Mouse (Mus musculus) cerebellum, postnatal 25 days (tissue): ENCODE data around the gene Dcdc2a.

Experiments used
- DNase-seq, 2 experiments: peaks; one replicate each; pipeline ENCODE4 v3.0.0; 2021; ENCODE audit warnings: mixed read lengths in 2 of 2

Dcdc2a gene

DNA sequence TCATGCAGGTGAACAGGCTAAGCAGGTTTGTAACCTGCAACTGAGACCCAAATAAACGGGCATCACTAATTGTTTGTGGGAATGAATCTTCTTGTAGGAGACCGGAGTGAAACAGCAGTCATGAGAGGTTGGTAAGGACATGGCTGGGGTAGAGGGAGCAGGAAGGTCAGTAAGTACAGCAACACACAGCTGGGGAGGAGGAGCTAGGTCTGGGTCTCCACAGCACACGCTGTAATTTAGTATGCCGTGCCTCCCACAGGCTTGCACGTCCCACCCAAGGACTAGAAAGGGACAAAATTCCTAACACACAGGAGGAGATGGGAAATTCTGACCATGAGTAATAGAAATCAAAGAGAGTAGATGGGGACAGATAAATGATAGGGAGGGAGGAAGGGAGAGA is 42.8 kb downstream of the Dcdc2a start:
- no peak for DNase-seq

DNA sequence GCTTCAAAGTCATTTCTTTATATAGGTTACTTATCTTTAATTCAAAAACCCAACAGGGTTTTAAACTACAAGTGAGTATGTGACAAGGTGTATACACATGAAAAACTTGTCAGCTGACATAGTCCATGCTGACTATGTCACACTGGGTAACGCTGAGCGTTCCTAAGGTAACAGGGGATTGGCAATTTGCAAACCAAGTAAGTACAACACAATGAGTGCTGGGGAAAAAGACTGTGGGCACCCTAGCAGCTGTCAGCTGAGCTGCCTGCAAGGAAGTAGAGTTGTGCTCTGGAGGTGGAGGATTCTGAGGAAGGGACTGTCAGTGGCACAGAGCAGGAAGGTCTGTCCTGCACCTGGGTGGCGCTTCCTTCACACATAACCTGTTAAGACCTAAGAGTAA is 43.7 kb downstream of the Dcdc2a start:
- no peak for DNase-seq

DNA sequence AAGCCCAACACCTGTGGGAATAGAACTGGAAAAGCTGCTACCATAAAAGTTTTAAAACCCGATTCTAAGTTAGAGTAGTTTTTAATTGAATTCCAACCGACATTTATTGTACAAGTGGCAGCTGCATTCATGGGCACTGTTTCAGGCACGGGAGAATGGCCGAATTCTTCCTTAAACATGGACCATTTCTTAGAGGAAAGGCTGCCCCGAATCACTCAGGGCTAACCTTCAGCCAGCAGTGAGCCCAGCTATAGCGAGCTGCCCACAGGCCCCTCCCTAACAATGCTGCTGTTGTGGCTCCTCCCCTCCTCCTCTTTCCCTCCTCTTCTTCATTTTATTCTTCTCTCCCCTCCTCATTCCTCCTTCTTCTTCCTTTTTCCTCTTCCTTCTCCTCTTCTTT is 44.8 kb downstream of the Dcdc2a start:
- no peak for DNase-seq

DNA sequence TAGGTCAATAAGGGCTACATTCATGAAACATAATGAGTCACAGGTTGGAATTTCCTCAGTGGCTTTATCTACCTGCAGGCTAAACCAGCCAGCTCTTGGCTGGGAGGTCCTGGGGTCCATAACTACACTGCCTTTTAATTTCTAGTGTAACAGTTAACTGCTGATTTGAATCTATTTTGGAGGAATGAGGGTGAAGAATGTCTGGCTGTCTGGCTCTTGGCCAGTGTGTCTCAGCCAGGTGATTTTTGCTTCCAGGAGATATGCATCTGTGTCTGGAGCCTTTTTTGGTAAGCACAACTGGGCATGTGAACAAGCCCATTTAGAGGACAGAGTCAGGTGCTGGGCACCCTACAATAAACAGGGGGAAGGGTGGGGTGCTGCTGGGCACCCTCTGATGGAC is 49.9 kb downstream of the Dcdc2a start:
- no peak for DNase-seq

DNA sequence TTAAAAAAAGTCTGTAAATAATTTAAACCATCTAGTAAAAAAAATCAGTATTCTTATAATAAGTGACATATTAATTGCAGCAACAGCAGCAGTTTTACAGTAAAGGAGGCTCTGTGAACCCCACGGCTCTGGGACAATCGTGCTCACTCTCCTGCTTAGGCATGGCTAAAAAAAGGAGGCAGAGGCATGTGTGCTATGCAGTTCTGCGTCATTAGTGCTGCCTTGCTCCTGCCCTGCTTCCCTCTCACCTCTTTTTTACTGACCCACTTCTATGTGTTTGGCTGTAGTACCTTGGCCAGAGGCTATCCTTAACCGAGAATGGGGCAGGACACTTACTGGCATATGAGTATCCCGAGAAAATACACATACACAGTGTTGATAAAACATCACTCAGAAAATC is 50.9 kb downstream of the Dcdc2a start:
- no peak for DNase-seq

DNA sequence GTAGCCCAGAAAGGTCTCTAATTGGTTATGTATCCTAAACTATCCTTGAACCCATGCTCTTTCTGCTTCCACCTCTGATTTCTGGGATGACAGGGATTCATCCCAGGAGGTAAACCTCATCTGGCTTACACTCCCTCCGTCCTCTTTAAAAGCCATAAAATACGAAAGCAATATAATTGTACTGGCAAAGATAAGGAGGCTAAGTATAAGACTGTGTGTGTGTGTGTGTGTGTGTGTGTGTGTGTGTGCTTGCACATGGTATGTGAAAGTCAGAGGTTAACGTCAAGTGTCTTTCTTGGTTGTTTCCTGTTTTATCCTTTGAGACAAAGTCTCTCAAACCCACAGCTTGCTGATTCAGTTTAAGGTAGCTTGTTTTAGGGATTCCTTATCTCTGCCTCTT is 52.5 kb downstream of the Dcdc2a start:
- no peak for DNase-seq

DNA sequence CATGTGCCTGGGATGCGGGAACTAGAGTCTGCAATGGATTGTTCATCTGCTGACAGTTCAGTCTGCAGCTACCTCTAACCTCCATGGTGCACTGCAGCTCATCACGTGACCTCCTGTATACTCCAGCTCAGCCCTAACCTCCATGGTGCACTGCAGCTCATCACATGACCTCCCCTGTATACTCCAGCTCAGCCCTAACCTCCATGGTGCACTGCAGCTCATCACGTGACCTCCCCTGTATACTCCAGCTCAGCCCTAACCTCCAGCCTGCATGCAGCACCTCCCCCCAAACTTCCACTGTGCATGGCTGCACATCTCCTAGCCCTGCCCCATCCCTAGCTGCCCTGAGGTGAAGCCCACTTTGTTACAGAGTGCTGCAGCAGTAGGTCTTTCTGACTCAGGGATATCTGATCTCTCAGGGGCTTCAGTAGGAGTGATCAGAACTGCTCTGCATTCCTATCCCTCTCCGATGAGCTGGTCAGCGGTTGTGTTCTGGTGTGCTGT is 54.8 kb downstream of the Dcdc2a start:
- no peak for DNase-seq

DNA sequence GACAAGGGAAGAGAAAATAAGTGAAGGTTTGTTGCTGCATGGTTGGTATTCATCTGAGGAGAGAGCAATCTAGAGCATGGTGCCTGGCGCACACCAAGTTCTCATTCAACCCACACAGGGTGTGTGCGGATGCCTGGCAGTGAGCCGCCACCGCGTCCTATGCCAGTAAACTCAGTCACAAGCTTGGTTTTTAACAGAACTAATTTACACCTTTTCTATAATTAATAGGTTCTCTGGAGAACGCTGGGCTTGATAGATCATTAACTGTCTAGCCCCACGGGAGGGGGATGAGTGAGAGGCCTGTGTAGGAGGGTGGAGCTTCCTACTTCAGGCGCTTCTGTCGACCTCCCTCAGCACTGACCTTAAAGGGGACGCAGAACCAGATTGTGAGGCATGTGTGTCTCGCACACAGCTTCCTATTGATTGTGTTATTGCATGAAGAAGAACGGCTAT is 59.7 kb downstream of the Dcdc2a start:
- peak; percentile 52 to 57 for DNase-seq

DNA sequence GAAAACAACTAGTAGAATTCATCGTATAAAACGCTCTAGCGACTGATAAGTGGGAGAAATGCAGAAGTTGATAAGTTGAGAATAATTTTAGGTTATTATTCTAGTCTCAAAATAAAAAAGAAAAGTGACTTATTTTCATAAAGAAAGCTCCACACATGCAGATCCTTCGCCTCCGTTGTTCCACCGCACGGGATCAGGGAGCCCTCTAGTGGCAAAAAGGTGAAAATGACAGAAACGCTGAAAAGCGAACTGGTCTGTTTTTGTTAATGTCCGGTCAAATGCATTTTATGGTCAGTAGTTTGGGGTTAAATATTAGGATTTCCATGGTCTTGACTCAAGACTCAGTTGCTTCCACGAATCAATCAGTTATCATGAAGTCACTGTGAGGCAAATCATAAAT is 60.2 kb downstream of the Dcdc2a start:
- DNase-seq: peak; percentile 38 to 61

DNA sequence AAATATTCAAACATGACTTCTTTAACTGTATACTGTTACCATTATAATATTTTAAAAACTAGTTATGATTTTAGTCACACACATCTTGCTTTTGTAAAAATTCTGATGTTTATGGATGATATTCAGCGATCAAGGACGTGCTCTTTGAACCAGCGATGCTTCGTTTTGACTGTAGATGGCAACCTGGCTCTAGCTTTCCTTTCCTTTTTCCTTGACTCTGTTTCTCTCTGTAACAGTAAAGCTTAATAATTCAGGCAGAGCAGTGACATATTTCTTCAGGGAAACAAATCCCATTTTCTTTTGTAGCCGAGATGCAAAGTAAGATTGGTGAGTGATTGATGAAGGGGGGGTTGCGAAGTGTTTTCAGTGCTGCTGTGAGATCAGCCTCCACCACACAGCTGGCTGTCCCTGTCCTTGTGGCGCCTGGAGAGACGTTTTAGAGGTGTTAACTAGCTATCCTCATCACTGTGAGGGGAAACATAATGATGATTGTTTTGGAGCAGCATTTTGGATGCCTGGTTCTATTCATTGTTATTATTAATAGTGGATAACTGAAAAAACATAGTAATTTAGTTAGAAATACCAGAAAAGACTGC is 67.0 kb downstream of the Dcdc2a start:
- no peak for DNase-seq

DNA sequence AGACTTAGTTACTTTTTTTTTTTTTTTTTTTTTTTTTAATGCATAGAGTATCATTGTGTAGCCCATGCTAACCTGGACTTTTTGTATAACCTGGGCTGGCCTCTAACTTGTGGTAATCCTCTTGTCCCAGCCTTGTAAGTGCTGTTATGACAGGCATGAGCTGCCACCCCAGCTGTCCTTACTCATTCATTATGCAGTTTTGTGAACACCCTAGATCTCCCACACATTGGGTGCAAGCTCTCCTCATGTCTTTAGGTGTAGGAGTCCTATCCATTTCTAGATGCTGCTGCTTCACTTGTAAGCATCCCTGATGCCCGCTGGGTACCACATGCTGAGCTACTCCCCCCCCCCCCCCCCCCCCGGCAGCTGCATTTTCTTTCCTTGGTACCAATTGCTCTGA is 71.4 kb downstream of the Dcdc2a start:
- no peak for DNase-seq

DNA sequence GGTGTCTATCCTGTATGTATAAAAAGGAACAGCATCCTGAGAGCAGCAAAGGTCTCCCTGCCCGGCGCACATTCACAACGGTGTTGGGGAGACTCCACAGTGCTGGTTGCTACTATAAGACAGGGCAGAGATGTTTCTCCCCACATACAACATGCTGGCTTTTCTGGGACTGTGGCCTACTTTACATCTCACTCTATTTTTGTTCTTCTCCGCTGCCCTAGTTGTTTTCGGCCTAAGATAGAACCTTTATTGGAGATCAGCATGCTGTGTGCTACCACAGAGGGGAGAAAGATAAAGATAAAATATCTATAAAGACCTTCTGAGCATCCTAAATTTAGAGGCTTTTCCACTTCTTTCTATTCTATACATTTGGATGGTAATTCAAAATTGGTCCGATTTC is 72.0 kb downstream of the Dcdc2a start:
- no peak for DNase-seq

DNA sequence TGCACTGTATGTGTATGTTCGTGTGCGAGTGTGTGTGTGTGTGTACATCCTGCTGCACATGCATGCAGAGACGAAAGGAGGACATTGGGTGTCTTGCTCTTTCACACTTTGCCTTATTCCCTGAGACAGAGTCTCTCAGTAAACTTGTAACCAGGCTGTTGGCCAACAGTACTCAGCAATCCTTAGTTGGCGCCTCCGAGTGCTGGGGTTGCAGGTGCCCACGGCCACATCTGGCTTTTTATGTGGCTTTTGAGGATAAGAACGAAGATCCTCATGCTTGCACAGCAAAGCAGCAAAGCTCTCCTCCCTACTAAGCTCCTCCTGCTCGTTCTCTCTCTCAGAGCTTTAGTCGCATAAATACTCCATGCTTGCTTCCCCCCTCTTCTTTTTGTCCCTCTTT is 73.0 kb downstream of the Dcdc2a start:
- DNase-seq: no peak

DNA sequence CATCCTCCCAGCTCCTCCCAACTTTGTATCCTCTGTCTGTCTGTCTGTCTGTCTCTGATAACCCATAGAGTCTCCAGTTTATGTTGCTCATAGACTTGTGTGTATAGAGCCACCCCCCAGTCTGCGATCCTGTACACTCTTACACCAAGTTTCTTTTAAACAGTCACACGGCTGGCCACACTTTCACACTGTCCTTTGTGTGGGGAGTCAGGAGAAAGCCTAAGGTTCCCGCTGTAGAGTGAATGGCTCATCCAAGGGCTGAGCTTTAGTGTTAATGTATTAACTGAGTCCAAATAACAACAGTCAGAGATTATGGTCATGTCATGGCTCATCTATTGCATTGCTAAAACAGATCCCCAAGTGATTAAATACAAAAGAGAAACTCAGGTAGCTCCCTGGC is 87.3 kb downstream of the Dcdc2a start:
- no peak for DNase-seq

DNA sequence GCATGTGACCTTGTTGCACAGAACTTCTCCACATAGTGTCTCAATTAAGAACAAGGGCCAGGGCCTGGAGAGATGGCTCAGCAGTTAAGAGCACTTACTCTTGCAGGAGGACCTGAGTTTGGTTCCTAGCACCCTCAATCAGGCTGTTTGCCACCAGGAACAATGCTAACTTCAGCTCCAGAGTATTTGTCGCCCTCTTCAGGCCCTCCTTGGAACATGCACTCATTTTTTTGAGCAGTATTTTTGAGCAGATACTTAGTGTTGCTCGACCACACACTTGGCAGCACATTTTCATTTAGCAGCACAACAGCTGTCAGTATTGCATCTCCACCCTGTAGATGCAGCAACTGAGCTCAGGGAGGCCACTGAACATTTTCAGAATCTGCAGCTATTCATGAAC is 88.3 kb downstream of the Dcdc2a start:
- no peak for DNase-seq

DNA sequence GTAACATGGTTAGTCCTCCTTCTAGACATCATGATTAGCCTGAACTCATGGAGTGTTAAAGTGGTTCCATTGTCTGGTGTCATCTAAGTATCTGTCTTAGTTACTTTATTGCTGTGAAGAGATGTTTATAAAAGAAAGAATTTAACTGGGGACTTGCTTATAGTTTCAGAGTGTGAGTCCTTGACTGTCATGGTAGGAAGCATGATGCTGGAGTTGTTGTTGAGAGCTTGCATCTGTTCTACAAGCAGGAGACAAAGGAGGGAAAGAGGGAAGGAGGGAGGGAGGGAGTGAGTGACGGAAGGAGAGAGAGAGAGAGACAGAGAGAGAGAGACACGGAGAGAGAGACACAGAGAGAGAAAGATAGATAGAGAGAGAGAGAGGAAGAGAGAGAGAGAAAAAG is 90.4 kb downstream of the Dcdc2a start:
- no peak for DNase-seq

DNA sequence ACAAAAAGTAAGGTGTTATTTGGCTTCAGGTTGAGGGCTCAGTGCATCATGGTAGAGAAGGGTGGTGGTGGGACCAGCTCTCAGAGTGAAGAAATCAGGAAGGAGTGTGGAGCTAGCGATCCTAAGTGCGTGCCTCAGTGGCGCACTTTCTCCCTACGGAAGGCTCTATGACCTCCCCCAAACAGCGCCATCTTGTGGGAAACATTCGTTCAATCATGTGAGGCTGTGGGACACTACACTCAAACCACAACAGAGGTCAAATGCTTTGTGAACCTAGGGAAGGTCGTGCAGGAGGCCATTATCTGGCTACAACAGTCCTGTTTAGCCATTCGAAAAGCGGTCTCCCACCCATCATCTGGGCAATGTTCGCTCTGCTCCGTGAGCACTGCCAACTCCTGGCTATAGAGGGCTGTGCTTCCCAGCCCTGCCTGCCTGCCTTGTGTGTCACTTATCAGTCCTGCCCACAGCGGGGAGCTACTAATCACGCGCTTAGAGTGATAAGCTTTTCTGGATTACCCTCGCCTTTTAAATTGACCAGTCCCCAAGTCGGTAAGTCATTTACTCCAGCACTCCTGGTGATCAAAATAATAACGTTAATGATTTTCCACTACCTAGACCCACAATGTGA is 94.5 kb downstream of the Dcdc2a start:
- DNase-seq: peak in 1 of 2 experiments; percentile 9

DNA sequence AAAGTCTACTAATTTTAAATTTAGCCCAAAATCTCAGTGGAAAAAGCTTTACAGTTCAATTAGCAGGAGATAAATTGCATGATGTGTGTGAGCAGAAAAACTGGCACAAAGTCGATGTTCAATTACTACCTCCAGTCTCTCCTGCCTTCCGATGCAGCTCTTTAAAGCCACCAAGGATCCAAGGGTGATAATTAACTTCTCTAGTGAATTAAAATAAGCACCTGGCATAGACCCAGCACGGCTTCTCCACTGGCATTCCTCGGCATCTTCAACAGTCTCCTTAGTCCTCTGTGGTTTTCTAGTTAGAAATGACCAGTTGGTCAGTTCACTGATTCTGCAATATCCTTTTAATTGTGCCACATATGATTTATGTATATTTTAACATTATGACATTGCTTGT is 95.1 kb downstream of the Dcdc2a start:
- no peak for DNase-seq

DNA sequence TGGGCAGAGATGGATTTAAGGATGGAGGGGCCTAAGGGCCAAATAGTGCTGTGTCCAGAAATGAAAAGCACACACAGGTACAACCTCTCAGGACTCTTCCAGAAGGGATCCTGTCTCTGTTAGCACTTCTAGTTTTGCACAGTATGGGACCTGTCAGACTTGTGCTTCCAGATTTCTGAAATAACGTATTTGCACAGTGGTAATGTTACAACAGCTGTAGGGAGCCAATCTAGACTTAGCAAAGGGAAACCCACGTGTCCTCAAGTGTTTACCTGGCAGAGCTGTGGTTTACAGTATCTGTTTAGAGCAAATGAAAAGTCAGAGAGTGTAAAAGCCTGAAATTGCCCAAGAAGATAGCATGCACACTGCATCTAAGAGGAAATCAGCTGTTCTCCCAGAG is 104.1 kb downstream of the Dcdc2a start:
- DNase-seq: no peak

DNA sequence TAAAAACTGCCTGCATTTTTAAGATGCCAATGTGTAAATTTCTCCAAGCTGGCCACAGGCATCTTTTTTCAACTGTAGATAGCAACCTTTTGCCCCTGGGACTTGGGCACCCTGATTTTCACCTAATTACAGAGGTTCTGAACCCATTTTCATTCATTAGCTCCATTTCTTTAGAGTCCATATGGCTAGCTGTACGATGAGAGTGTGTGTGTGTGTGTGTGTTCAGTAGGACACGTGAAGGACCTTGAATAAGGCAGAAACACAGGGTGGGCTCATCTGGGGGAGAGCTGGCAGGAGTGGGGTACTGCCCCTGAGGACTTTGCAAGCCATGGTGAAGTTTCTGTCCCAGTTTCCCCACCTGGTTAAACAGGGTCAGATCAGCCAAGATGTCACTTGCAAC is 105.0 kb downstream of the Dcdc2a start:
- no peak for DNase-seq

DNA sequence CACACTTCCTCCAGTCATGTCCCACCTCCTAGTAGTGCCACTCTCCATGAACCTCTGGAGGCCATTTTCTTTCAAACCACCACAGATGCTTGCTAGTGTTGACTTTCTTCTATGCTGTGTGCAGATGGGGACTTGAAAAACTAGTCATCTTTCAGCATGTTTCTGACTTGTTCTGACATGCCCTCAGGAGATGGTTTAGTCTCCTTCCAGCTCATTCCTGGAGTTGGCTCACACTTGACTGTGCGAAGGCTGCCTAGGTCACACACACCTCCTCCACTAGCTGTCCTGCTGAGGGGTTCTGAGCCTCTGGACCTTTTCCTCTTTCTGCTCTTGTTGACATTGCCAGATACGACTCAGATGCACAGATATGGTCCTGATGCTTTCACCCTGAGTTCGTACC is 106.8 kb downstream of the Dcdc2a start:
- DNase-seq: no peak

DNA sequence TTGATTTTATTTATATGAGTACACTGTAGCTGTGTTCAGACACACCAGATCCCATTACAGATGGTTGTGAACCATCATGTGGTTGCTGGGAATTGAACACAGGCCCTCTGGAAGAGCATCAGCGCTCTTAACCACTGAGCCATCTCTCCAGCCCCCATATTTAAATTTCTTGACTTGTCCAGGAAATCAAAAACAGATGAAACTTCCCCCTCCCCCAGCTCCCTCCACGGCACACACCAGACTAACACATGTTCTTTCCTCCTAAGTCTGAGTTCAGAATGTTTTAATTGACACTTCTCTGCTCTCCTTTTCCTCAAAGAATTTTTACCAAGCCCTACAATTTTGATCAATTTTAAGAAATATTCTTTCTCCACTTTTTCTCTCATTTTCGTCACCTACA is 113.1 kb downstream of the Dcdc2a start:
- DNase-seq: no peak

DNA sequence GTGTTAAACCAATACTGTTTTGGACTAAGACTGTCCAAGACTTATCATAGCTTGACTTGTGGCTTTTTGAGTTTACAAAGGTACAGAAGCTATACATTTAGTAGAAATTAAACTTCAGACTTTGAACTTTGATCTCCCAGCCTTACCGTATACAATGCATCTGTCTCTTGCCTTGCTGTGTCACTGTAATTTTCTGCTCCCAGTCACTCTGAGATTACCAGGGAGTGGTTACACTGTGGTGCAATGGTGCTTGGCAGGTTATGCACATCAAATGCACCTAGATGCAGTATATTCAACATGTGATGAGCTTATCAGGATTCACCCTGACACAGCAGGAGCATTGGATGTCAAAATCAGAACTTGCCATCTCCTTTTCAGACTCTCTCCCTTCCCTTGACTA is 122.0 kb downstream of the Dcdc2a start:
- DNase-seq: no peak

DNA sequence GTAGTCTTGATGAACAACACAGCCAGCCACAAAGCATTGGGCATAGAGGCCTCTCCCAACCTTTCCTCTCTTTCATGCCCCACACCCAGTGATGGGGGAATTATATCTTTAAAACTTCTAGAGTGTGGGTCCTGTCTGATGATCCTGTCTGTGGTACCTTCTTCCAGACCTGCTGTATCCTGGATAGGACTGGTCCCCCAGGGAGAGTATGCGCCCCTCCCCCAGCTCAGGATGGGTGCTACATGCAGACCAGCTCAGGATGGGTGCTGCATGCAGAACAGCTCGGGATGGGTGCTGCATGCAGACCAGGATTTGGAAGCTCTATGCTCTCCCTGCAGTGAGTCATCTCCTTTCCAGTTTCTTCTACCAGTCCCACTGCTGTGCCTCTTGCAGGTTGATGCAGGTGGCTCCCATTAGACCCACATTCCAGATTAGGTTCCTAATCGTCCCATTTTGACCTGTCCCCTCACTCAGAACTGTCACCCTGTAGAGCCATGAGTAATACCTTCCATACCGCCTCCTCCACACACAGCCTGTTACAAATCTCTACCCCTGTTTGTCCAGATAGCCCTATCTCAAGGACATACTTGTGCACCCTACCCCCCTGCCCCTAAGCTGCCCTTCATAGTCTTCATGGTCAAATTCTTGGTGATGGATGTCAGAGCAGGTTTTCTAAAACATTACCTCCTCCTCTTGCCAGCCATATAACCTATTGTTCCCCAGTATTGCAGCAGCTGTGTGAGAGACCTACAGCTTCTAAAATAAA is 122.6 kb downstream of the Dcdc2a start:
- no peak for DNase-seq
